Mouse (Mus musculus) hindbrain, embryonic 11.5 days (tissue): ENCODE measurements at regions not wholly inside any gene's neighbourhood (a gene's known extent, or its start where the extent isn't known, plus 50 kb on each side); places are given as distances from the start of the nearest gene placed in this dataset.
"Not testable (repeated sequence)": the region's sequence is repeated elsewhere in the genome, so short reads cannot be mapped to it uniquely, and the experiment has no call there.

ENCODE experiments used
- ATAC-seq: fragments of 200-750 bp; cut with Nextera tagmentation; 2 replicates; pipeline ENCODE4 v1.8.0; 2017; ENCODE audit warnings: mild to moderate bottlenecking, moderate TSS enrichment, moderate library complexity; ENCODE audit not compliant: low FRiP score
- DNase-seq: peaks from one replicate; pipeline ENCODE4 v3.0.0-alpha.2; 2015; ENCODE audit warnings: low spot score
- H3K27ac ChIP-seq: fragments of 300-500 bp; sonication (generic); 2 replicates; pipeline ENCODE4 v1.5.1; 2014; ENCODE audit warnings: mild to moderate bottlenecking, low read depth, low read length
- H3K27me3 ChIP-seq: fragments of 300-500 bp; sonication (generic); 2 replicates; pipeline ENCODE4 v1.6.1; 2014; ENCODE audit warnings: mild to moderate bottlenecking, low read length, moderate library complexity, mixed read lengths; ENCODE audit not compliant: control insufficient read depth, insufficient read depth
- H3K36me3 ChIP-seq: fragments of 300-500 bp; sonication (generic); 2 replicates; pipeline ENCODE4 v1.6.1; 2014; ENCODE audit warnings: mild to moderate bottlenecking, low read length, moderate library complexity, mixed read lengths; ENCODE audit not compliant: control insufficient read depth, insufficient read depth
- H3K4me1 ChIP-seq: fragments of 300-500 bp; sonication (generic); replicated peaks from 2 replicates; pipeline ENCODE4 v1.6.1; 2014; ENCODE audit warnings: low read length, mixed read lengths; ENCODE audit not compliant: control insufficient read depth, insufficient read depth
- H3K4me2 ChIP-seq: fragments of 300-500 bp; sonication (generic); replicated peaks from 2 replicates; pipeline ENCODE4 v1.6.1; 2014; ENCODE audit warnings: mild to moderate bottlenecking, low read depth, low read length
- H3K4me3 ChIP-seq: fragments of 300-500 bp; sonication (generic); 2 replicates; pipeline ENCODE4 v1.5.1; 2014; ENCODE audit warnings: low read depth, low read length
- H3K9ac ChIP-seq: fragments of 300-500 bp; sonication (generic); 2 replicates; pipeline ENCODE4 v1.6.1; 2014; ENCODE audit warnings: low read depth, low read length
- H3K9me3 ChIP-seq: fragments of 300-500 bp; sonication (generic); 2 replicates; pipeline ENCODE4 v1.6.1; 2016; ENCODE audit warnings: low read length; ENCODE audit not compliant: control insufficient read depth
- WGBS: fragments of 180-500 bp; shearing (Covaris S2); extraction: QIAGEN DNeasy Blood & Tissue Kit; methylation state at CpG from one replicate; pipeline ENCODE4 v1.1.7; 2014; 5-methylcytosine and 5-hydroxymethylcytosine counted together

DNA sequence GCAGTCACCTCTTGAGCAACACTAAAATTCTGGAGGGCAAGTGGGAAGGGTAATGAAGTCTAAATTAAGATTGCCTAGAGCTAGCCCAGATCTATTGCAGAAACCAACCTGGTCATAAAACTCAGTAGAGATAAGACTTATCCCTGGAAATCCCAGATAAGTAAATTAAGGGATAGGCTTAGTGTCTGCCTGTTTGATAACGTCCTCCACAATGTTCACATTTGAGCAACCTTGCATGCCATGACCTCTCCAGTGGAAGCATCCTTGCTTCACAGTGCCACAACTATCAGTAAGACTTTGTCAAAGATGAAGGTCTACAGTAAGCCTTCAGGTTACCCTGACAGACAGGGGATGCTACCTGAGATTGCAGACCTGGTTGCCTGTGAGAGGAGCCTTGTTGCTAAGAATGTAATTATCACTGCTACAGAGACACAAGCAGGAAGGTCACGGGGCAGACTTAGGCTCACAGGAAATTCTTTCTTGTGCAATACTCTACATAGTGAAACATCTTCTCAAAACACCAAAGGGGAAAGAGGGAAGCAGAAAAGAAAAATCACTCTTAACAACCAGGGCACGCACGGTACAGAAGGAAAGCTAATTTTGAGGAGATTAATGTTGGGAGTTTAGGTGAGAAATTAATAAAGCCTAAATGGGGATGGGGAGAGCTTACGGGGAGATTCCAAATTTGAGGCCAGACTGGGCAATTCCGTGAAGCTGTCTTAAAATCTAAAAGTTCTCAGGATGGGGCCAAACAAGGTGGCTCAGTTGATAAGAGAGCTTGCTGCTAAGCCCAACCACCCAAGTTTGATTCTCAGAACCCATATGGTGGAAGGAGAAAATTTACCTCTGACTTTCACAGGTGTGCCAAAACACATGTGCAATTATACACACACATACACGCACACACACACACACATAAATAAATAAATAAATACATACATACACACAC lies 56.9 kb upstream of the Prdm9 start:
- Histone ChIP-seq H3K9ac (no peak overlapping the region), H3K4me3 (no peak overlapping the region), H3K4me2 (no peak overlapping the region), H3K27ac (no peak overlapping the region), H3K36me3 (no peaks in the 10 kb centered on the region), H3K9me3 (no peaks in the 10 kb centered on the region), H3K4me1 (no peaks in the 10 kb centered on the region), H3K27me3 (no peaks in the 10 kb centered on the region)
- DNase-seq (no peak), ATAC-seq (no peak)
- WGBS, result 83% methylated on average over 7 of the region's 7 CpGs

DNA sequence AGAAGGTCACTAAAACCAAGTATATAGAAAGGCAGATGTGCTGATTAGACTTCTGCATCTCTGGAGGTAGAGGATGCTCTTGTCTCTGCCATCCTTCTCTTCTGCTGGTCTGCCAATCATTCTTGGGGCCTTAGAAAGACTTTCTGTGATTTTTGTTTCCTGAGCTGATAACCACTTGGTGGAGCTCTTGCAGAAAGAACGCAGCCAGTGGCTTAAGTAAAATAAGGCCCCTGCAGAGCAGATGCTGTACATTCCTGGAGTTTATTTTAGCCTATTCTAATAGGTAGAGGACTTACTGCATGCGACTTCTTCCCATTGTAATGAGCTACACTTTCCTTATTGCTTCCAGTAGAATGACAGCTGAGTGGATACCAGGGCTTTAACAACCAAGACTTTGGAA lies 58.8 kb upstream of the Prdm9 start:
- 5% methylated on average over 2 of the region's 2 CpGs for WGBS
- DNase-seq (peak; percentile 18), ATAC-seq (no peak)
- no peak overlapping the region for H3K27ac ChIP-seq
- H3K9ac ChIP-seq, result no peak overlapping the region
- no peaks in the 10 kb centered on the region for H3K9me3 ChIP-seq
- H3K4me3 ChIP-seq, result no peak overlapping the region
- no peaks in the 10 kb centered on the region for H3K36me3 ChIP-seq
- H3K4me2 ChIP-seq, result no peak overlapping the region
- H3K27me3 ChIP-seq, result no peaks in the 10 kb centered on the region
- no peaks in the 10 kb centered on the region for H3K4me1 ChIP-seq

DNA sequence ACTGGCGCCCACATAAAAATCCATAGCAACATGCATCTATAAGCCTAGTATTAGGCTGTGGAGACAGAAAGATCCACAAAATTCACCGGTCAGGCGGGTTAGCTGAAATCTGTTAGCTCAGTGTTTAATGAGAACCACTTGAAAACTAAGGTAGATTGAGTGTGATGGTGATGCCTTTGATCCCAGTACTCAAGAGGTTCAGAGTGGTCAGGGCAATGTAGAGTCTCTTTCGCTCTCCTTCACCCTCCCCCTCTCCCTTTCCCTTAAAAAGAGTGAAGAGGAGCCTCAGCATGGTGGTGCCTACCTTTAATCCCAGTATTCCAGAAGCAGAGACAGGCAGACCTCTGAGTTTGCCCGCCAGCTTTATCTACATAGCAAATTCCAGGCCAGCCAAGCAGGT lies 66.6 kb upstream of the Prdm9 start:
- 71% methylated on average over 5 of the region's 5 CpGs for WGBS
- H3K27ac ChIP-seq, result no peak overlapping the region
- no peak overlapping the region for H3K4me3 ChIP-seq
- ATAC-seq (no peak), DNase-seq (no peak)
- no peaks in the 10 kb centered on the region for H3K9me3 ChIP-seq
- H3K27me3 ChIP-seq, result no peaks in the 10 kb centered on the region
- H3K36me3 ChIP-seq, result no peaks in the 10 kb centered on the region
- H3K9ac ChIP-seq, result no peak overlapping the region
- H3K4me1 ChIP-seq, result no peaks in the 10 kb centered on the region
- no peak overlapping the region for H3K4me2 ChIP-seq

DNA sequence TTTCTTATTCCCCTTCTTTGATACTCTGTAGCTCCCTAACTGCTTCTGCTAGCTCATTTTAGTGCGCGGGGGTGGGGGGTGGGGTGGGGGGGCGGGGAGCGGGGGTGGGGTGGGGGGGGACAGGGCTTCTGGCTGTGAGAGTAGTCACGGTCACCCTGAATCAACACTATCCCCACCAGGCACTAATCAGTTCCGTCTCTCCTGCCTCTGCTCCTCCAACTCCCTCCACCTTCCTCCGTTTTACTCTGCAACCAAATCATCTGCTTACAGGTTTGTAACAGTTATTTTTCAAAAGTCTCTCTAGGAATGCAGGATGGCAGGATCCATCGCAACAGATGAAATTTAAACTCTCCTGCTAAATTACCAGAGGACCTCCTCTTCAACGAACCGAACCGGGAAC lies 67.5 kb upstream of the Prdm9 start:
- H3K9me3 ChIP-seq, result no peaks in the 10 kb centered on the region
- 24% methylated on average over 11 of the region's 11 CpGs for WGBS
- H3K4me1 ChIP-seq, result no peaks in the 10 kb centered on the region
- ATAC-seq, result no peak
- no peaks in the 10 kb centered on the region for H3K27me3 ChIP-seq
- no peak overlapping the region for H3K9ac ChIP-seq
- no peak overlapping the region for H3K4me3 ChIP-seq
- DNase-seq, result no peak
- H3K4me2 ChIP-seq, result no peak overlapping the region
- H3K27ac ChIP-seq, result no peak overlapping the region
- no peaks in the 10 kb centered on the region for H3K36me3 ChIP-seq

DNA sequence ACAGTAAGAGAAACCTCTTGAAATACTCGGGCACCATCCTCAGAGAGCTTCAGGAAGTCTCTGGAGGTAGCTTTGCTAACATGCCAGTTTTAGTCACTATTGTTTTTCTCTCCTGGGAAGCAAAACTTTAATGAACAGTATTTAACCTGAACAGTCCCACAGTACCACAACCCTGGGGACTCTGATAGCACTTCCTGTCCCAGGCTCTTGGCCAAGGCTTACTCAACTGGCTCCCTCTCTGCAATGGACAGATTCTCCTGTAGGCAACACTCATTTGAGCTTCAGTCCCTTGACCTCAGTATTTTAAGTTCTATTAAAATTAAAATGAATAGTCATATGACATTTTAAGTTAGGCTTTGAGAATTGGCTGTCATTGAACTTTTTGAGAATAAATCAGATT lies 67.9 kb upstream of the Prdm9 start:
- Histone ChIP-seq H3K36me3 (no peaks in the 10 kb centered on the region), H3K4me3 (no peak overlapping the region)
- ATAC-seq, result no peak

DNA sequence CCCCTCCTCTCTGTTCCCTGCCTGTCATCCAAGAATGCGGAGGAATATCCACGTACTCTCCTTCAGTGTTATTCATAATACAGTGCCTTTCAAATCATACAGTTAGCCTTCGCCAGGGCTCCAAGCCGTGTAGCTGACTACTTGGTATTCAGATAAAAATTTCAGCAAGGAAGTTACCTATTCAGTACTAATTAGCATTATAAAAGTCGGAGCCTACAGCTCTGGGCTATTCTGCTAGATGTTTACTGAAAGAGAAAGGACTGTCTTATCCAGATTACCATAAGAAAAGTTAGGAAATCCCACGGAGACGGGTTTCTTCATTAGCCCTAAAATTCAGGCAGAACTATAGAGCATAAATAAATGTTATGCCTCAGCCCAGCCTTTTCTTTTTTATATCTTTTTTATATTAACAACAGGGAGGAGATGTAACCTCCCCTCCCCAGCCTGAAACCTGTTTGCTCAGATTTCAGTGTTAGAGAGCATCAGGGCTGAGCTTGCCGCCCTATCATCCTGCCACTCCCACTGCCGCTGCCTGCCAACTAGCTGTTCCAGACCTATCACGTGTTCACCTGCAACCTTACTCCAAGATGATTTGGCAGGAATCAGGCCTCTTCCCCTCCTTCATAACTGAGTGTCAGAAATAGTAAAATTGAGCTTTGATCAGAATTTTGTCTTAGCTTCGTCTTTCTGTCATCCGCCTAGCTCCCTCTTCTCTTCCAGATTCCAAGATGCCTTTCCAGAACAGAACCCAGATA lies 65.5 kb upstream of the Chd1 start:
- H3K27me3 ChIP-seq, ATAC-seq, DNase-seq, H3K9me3 ChIP-seq, H3K27ac ChIP-seq, H3K4me2 ChIP-seq, H3K4me1 ChIP-seq, H3K4me3 ChIP-seq, H3K9ac ChIP-seq, H3K36me3 ChIP-seq: not testable (repeated sequence)
- 78% methylated on average over 12 of the region's 12 CpGs for WGBS

More for the DNA sequence above, 67.9 kb upstream of the Prdm9 start:
- no peaks in the 10 kb centered on the region for H3K9me3 ChIP-seq
- H3K27me3 ChIP-seq, result no peaks in the 10 kb centered on the region
- no peaks in the 10 kb centered on the region for H3K4me1 ChIP-seq
- WGBS, result 43% methylated on average over 1 of the region's 1 CpGs
- no peak overlapping the region for H3K9ac ChIP-seq
- no peak overlapping the region for H3K4me2 ChIP-seq
- no peak for DNase-seq
- H3K27ac ChIP-seq, result no peak overlapping the region

DNA sequence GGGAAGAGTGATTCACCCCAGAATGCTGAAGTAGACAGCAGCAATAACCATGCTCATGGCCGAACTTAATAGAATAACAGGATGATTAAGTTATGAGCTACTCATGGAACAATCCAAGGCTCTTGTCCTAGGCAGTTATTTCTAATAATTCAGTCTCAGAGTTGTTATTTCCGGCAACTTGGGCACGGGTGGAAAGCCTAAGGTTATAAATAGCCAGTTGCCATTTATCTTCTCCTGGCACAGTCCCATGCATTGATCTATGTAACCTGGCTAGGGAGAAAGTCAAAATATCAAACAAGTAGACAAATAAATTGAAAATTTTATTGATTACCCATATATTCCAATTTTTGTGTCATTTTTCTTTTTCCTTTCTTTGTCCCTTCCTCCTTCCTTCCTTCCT lies 64.0 kb upstream of the Chd1 start:
- Histone ChIP-seq H3K9me3 (no peaks in the 10 kb centered on the region), H3K27ac (no peak overlapping the region), H3K4me2 (no peak overlapping the region), H3K36me3 (no peaks in the 10 kb centered on the region), H3K27me3 (no peaks in the 10 kb centered on the region), H3K9ac (no peak overlapping the region), H3K4me3 (no peak overlapping the region), H3K4me1 (no peaks in the 10 kb centered on the region)
- WGBS, result 87% methylated on average over 3 of the region's 3 CpGs
- ATAC-seq, result no peak
- DNase-seq, result no peak

DNA sequence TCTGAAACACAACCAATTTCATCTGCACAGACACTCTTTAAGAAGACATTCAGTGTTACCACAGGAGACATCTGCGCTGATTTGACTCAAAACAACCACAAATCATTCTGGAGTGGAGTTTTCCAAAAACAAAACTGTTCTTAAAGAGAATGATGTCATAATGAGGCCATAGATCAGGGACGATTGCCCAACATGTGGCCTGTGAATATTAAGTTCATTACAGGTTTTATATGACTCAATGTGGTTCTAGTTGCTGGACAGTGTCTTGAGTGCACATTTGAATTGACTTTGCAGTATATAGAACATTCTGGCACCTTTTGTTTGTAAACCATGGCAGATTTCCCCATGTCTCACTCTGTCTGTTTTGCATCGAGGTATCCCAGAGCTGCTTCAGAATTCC lies 63.0 kb upstream of the Chd1 start:
- no peak for ATAC-seq

DNA sequence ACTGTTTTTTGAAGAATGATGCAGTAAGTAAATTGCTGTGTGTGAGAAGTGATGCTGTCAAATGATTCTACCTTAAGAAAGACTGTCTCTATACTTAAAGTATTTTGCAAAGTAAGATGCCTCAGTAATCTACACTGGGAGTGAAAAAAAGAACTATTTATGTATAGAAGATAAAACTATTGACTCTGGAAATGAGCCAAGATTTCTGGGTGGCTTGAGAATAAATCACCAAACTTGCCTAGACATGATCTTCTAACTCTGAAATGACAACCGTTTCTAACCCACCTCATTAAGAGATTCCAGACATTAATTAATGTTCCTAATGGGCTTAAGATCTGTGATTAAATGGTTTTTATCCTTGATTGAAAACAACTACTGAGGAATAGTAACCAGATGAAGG lies 58.0 kb upstream of the Chd1 start:
- no peaks in the 10 kb centered on the region for H3K4me1 ChIP-seq
- no peak overlapping the region for H3K4me2 ChIP-seq
- no peaks in the 10 kb centered on the region for H3K9me3 ChIP-seq
- H3K27ac ChIP-seq, result no peak overlapping the region
- no peak for DNase-seq
- no peak overlapping the region for H3K9ac ChIP-seq
- H3K4me3 ChIP-seq, result no peak overlapping the region
- no peaks in the 10 kb centered on the region for H3K27me3 ChIP-seq
- WGBS, result 67% methylated on average over 1 of the region's 1 CpGs
- ATAC-seq, result no peak
- H3K36me3 ChIP-seq, result no peaks in the 10 kb centered on the region

More for the DNA sequence above, 63.0 kb upstream of the Chd1 start:
- WGBS, result 87% methylated on average over 3 of the region's 3 CpGs
- no peak overlapping the region for H3K4me3 ChIP-seq
- H3K36me3 ChIP-seq, result no peaks in the 10 kb centered on the region
- DNase-seq, result no peak
- no peaks in the 10 kb centered on the region for H3K27me3 ChIP-seq
- H3K4me2 ChIP-seq, result no peak overlapping the region
- H3K4me1 ChIP-seq, result no peaks in the 10 kb centered on the region
- H3K27ac ChIP-seq, result no peak overlapping the region
- no peak overlapping the region for H3K9ac ChIP-seq
- H3K9me3 ChIP-seq, result no peaks in the 10 kb centered on the region
